Comparison of ENCODE assay signal across 17 mouse cellular contexts in genomic region chr12:99639118-99639517, GRCm38 (mm10).
DNase-seq lines count a peak whose midpoint lies in the region; ATAC-seq lines count a peak whose summit lies in the region.
"Had no signal": no experiment of that assay in that cellular context is flagged by ENCODE, and none has a peak within 500 bp of the region (broad histone marks: within the 10 kb centered on the region; RNA-seq: fewer than 3 reads in every experiment).

No protein-coding gene starts in this region.

- 0 out of 2 replicates have a peak, but pooled peaks cover 9% of the 10 kb centered on the region for H3K9me3 ChIP-seq in intestine, embryonic 14.5 days (ENCODE audit: control insufficient read depth, low read length)
- no peaks in the 10 kb centered on the region for H3K9me3 ChIP-seq in intestine, embryonic 15.5 days

- no peak overlapping the region for H3K9ac ChIP-seq in intestine, embryonic 14.5 days (ENCODE audit: low read length)
- H3K9ac ChIP-seq in intestine, embryonic 15.5 days = no peak overlapping the region
- H3K9ac ChIP-seq: embryonic facial prominence, embryonic 12.5 days; forebrain, embryonic 12.5 days; heart, embryonic 13.5 days had no signal

- no peak overlapping the region for H3K4me2 ChIP-seq in intestine, embryonic 14.5 days (ENCODE audit: low read length)
- H3K4me2 ChIP-seq in intestine, embryonic 15.5 days (replicated peaks) = no peak overlapping the region
- H3K4me2 ChIP-seq: embryonic facial prominence, embryonic 12.5 days; heart, embryonic 13.5 days had no signal

- no peak for ATAC-seq in intestine, embryonic 14.5 days (replicated peaks; ENCODE audit: low FRiP score, low TSS enrichment, low read depth)
- no peak for ATAC-seq in intestine, embryonic 15.5 days
- ATAC-seq: intestine, embryonic 16.5 days had no signal

- H3K4me1 ChIP-seq in intestine, embryonic 14.5 days (replicated peaks; ENCODE audit: control insufficient read depth, insufficient read depth, low read length) = no peaks in the 10 kb centered on the region; the same call in 1 of the 2 replicates
- no peaks in the 10 kb centered on the region for H3K4me1 ChIP-seq in intestine, embryonic 15.5 days (replicated peaks)

- WGBS in intestine, embryonic 14.5 days = 84% methylated on average over 3 of the region's 3 CpGs
- 83% methylated on average over 3 of the region's 3 CpGs for WGBS in intestine, embryonic 15.5 days

- no peak overlapping the region for H3K27ac ChIP-seq in intestine, embryonic 14.5 days (ENCODE audit: low read depth)
- no peak overlapping the region for H3K27ac ChIP-seq in intestine, embryonic 15.5 days
- H3K27ac ChIP-seq: embryonic facial prominence, embryonic 12.5 days; forebrain, embryonic 12.5 days; heart, embryonic 13.5 days had no signal

- DNase-seq in intestine, embryonic 14.5 days (ENCODE audit: low spot score) = peak; percentile 15
- DNase-seq in 3134 (ENCODE audit: extremely low read depth, insufficient read length, low spot score) = peak; percentile 7
- DNase-seq in 3T3-L1 (ENCODE audit: low read depth, low spot score) = peak; percentile 70
- DNase-seq in Muller cell, postnatal 12 days (ENCODE audit: inconsistent ontology term) = peak; percentile 17
- DNase-seq in lung, postnatal 10 days = no peak
- no peak for DNase-seq in lung, postnatal 14 days
- no peak for DNase-seq in embryo, embryonic 10 days (ENCODE audit: low spot score)
- DNase-seq: adrenal gland, adult 2 months; adrenal gland, postnatal 25 days; forebrain, postnatal 0 days; gastrocnemius, postnatal 14 days; heart, postnatal 36 days had no signal

- no peaks in the 10 kb centered on the region for H3K27me3 ChIP-seq in intestine, embryonic 14.5 days (replicated peaks; ENCODE audit: control insufficient read depth, insufficient read depth, low read length)
- H3K27me3 ChIP-seq in intestine, embryonic 15.5 days (replicated peaks) = no peaks in the 10 kb centered on the region
- H3K27me3 ChIP-seq: embryonic facial prominence, embryonic 12.5 days; heart, embryonic 13.5 days had no signal

- H3K36me3 ChIP-seq in intestine, embryonic 14.5 days (ENCODE audit: control insufficient read depth, insufficient read depth, low read length) = no peaks in the 10 kb centered on the region
- H3K36me3 ChIP-seq in intestine, embryonic 15.5 days = no peaks in the 10 kb centered on the region
- H3K36me3 ChIP-seq: embryonic facial prominence, embryonic 12.5 days; forebrain, embryonic 12.5 days; heart, embryonic 13.5 days had no signal

- H3K4me3 ChIP-seq in intestine, embryonic 14.5 days (ENCODE audit: low read depth, low read length) = no peak overlapping the region
- no peak overlapping the region for H3K4me3 ChIP-seq in intestine, embryonic 15.5 days (replicated peaks)
- H3K4me3 ChIP-seq: embryonic facial prominence, embryonic 12.5 days; forebrain, embryonic 12.5 days; heart, embryonic 13.5 days had no signal

Comparison
In these comparisons a context has a peak if more than half of its experiments do, and no peak if none do; other contexts are left out.
1. DNase-seq: peak in intestine, embryonic 14.5 days (single experiment), 3134 (single experiment), 3T3-L1 (single experiment) and Muller cell, postnatal 12 days (single experiment); none in lung, postnatal 10 days (single experiment), lung, postnatal 14 days (single experiment) and embryo, embryonic 10 days (single experiment).